Mouse (Mus musculus): ENCODE data around the gene Hspbp1.

The Hspbp1 gene

DNA sequence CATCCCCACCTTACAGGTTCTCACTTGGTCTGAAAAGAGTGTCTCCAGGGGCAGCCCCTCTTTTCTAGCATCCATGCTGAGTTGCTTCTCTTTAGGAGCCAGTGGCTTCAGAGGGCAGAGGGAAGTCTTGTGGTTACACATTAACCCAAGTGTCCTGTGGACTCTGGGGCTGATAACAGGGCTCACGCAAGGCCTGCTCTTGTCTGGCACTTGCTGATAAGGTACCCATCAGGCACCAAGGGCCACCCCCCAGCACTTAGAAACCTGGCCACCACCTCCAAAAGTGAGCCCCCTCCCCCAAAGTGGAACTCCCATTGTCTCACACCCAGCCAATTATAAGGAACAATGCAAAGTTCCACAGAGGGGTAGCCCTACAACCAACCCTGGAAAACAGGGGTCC is 54.7 kb downstream of the Hspbp1 start:
- DNase-seq: no peak

GRCm38 (mm10) chr7:4629586-4629985 is 55.3 kb downstream of the Hspbp1 start:
- DNase-seq: peak; percentile 22 to 35

GRCm38 (mm10) chr7:4625928-4626327 is 58.9 kb downstream of the Hspbp1 start:
- no peak for DNase-seq

GRCm38 (mm10) chr7:4624343-4624742 is 60.5 kb downstream of the Hspbp1 start:
- no peak for DNase-seq

- peak; percentile 63 to 74 for DNase-seq
Measured at GRCm38 (mm10) chr7:4623544-4624189, 61.2 kb downstream of the Hspbp1 start.

DNA sequence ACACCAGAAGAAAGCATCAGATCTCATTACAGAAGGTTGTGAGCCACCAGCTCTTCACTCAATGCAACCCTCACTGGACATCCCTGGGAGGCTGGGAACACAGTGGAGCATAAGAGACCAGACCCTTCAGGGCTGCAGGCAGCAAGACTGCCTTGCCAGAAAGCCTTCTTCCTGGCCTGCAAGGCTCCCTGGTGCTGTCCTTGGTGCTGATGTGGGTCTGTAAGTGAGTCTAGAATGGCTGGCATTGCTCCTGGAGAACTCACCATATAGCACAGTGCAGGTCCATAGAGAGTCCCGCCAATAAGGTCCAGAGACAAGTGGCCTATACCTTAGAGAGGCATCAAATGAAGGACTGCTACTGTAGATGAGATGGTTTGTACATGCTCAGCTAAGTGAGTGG is 64.9 kb downstream of the Hspbp1 start:
- no peak for DNase-seq

DNA sequence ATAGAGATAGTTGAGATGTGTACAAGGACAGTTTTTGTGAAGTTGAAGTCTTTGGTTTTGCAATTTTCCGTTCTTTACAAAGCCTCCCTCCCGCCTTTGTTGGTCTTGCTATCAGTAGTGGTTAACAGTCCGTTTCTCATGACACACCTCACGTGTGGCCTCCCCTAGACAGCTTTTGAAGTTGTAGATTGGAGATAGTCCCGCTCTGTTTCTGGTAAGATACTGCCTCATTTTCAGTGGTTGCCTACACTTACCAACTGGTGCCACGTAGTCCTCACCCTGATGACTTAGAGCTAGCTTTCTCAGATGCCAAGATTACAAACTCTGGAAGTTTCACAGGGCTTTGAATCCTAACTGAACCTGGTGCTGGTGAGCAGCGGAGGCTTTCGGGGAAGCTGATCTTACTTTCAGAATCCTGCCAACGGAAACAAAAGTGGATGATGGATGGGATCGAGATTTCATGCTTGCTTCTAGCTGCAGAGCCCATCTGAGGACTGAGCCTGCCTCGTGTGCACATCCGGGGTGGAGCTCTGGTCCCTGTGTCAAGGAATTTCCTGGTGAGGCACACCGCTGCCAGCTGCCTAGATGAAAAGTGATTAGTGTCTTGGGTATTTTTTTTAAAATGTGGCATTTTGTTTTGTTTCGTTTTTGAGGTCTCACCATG is 71.0 kb downstream of the Hspbp1 start:
- no peak for DNase-seq

GRCm38 (mm10) chr7:4612956-4613355 is 71.9 kb downstream of the Hspbp1 start:
- DNase-seq: peak in 1 of 2 experiments; percentile 31

DNA sequence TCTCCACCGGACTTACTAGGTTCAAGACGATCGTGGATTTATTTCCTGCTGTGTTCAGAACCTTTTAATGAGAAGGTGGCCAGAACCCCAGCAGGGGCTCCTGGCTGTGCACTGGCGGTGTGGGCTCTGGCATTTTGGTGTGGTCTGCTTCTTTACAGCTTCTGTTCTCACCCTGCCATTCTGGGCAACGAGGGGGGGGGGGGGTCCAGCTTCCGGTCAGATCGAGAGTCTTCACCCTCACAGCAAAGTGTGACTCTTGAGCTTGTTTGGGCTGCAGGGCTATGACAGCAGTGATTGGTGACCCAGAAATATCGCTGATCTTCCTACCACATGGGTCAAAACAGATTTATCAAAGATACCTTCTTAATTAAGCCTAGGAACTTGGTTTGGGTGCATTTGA is 72.5 kb downstream of the Hspbp1 start:
- DNase-seq: no peak

DNA sequence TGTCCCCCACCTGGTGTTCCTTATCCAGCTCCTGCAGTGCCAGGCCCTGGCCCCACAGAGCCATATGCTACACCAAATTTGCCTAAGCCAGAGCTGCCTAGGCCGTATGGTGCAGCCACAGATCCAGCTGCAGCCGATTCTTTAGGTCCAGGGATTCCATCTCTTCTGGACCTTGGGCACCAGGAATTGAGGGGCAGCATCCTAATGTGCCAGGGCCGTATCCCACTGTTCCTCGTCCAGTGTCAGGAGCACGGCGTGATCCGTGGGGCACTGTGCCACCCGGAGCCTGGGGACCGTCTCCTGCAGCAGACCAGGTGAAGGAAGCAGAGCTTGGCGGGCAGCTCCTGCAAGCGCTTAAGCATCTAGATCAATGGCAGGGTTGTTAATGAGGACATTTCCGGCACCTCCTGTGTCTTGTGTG is 72.9 kb downstream of the Hspbp1 start:
- DNase-seq: peak; percentile 56 to 76

- DNase-seq: peak; percentile 75 to 90
Measured at GRCm38 (mm10) chr7:4611511-4611910, 73.4 kb downstream of the Hspbp1 start.

Measured in cerebellum, postnatal 14 days (tissue).